Mouse (Mus musculus): ENCODE results near the gene Pgrmc1. TPM values are rescaled to one million over a fixed set of nuclear protein-coding genes. Genes with fewer than 3 reads are reported as not detected.

Gene Pgrmc1
- polyA plus RNA-seq, 1 experiment from 2014 or later, result 384 TPM

GRCm38 (mm10) chrX:36628102-36628501, 30.1 kb downstream of the Pgrmc1 start:
- Histone ChIP-seq H3K27me3 (ENCODE audit: control insufficient read depth, insufficient read depth, low read length) (no peaks in the 10 kb centered on the region), H3K4me1 (ENCODE audit: control insufficient read depth, insufficient read depth, low read length) (no peaks in the 10 kb centered on the region), H3K9me3 (ENCODE audit: control insufficient read depth, low read length) (no peaks in the 10 kb centered on the region), H3K4me3 (ENCODE audit: low read depth, low read length) (no peak overlapping the region), H3K27ac (replicated peaks; ENCODE audit: low read depth, low read length) (no peak overlapping the region), H3K9ac (ENCODE audit: low read length) (no peak overlapping the region), H3K4me2 (ENCODE audit: low read depth, severe bottlenecking) (no peak overlapping the region), H3K36me3 (ENCODE audit: control insufficient read depth, insufficient read depth, low read length) (no peaks in the 10 kb centered on the region)
- no peak for DNase-seq (ENCODE audit: low spot score)
- WGBS, result 74% methylated on average over 3 of the region's 3 CpGs
- ATAC-seq (ENCODE audit: insufficient number of reproducible peaks, low FRiP score, low TSS enrichment, low read depth), result no peak

- ATAC-seq (ENCODE audit: insufficient number of reproducible peaks, low FRiP score, low TSS enrichment, low read depth) (no peak), DNase-seq (ENCODE audit: low spot score) (no peak)
- H3K9ac ChIP-seq (ENCODE audit: low read length), result no peak overlapping the region
- WGBS, result 10% methylated on average over 1 of the region's 1 CpGs
- no peaks in the 10 kb centered on the region for H3K36me3 ChIP-seq (ENCODE audit: control insufficient read depth, insufficient read depth, low read length)
- H3K4me2 ChIP-seq (ENCODE audit: low read depth, severe bottlenecking), result no peak overlapping the region
- H3K4me3 ChIP-seq (ENCODE audit: low read depth, low read length), result no peak overlapping the region
- H3K4me1 ChIP-seq (ENCODE audit: control insufficient read depth, insufficient read depth, low read length), result no peaks in the 10 kb centered on the region
- H3K27ac ChIP-seq (replicated peaks; ENCODE audit: low read depth, low read length), result no peak overlapping the region
- H3K27me3 ChIP-seq (ENCODE audit: control insufficient read depth, insufficient read depth, low read length), result no peaks in the 10 kb centered on the region
- no peaks in the 10 kb centered on the region for H3K9me3 ChIP-seq (ENCODE audit: control insufficient read depth, low read length)
These were observed 32.8 kb downstream of the Pgrmc1 start for GRCm38 (mm10) chrX:36630771-36631170.

DNA sequence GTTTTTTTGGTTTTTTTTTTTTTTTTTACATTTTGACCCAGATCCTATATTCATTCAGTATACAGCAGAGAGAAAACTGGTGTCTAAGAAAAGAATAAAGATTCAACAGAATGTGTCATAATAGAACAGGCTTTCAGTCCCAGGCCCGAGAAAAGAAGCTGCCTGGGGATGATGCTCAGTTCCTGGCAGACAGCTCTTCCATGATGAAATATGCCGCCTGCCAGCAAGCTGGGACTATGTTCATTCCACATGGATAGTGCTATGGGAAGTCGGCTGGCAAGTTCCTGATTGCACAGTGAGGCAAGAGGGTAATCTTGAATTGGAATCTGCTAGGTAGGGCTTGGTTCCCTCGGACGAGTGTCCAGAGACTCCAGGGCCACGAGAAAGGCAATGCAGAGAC, 42.0 kb downstream of the Pgrmc1 start:
- Histone ChIP-seq H3K27me3 (ENCODE audit: control insufficient read depth, insufficient read depth, low read length) (no peaks in the 10 kb centered on the region), H3K9ac (ENCODE audit: low read length) (no peak overlapping the region), H3K4me1 (ENCODE audit: control insufficient read depth, insufficient read depth, low read length) (no peaks in the 10 kb centered on the region), H3K27ac (replicated peaks; ENCODE audit: low read depth, low read length) (no peak overlapping the region), H3K4me3 (ENCODE audit: low read depth, low read length) (no peak overlapping the region), H3K9me3 (ENCODE audit: control insufficient read depth, low read length) (no peaks in the 10 kb centered on the region), H3K36me3 (ENCODE audit: control insufficient read depth, insufficient read depth, low read length) (no peaks in the 10 kb centered on the region), H3K4me2 (ENCODE audit: low read depth, severe bottlenecking) (no peak overlapping the region)
- ATAC-seq (ENCODE audit: insufficient number of reproducible peaks, low FRiP score, low TSS enrichment, low read depth) (no peak), DNase-seq (ENCODE audit: low spot score) (no peak)
- WGBS, result 88% methylated on average over 6 of the region's 6 CpGs

GRCm38 (mm10) chrX:36644657-36645551, 46.9 kb downstream of the Pgrmc1 start, which contains the start of gene Akap17b:
Gene Akap17b (minus strand): TSS chrX:36645395.
- ATAC-seq (ENCODE audit: insufficient number of reproducible peaks, low FRiP score, low TSS enrichment, low read depth) (peak; percentile 93), DNase-seq (ENCODE audit: low spot score) (peak; percentile 86)
- Histone ChIP-seq H3K9ac (ENCODE audit: low read length) (peak within 1 kb of the TSS; percentile 56), H3K9me3 (ENCODE audit: control insufficient read depth, low read length) (no peaks in the 10 kb centered on the region), H3K4me3 (ENCODE audit: low read depth, low read length) (peak within 1 kb of the TSS; percentile 53), H3K27ac (replicated peaks; ENCODE audit: low read depth, low read length) (no peak within 1 kb of the TSS), H3K4me2 (ENCODE audit: low read depth, severe bottlenecking) (peak within 1 kb of the TSS; percentile 42; the same call in 1 of the 2 replicates), H3K4me1 (ENCODE audit: control insufficient read depth, insufficient read depth, low read length) (no peaks in the 10 kb centered on the region), H3K27me3 (ENCODE audit: control insufficient read depth, insufficient read depth, low read length) (no peaks in the 10 kb centered on the region), H3K36me3 (ENCODE audit: control insufficient read depth, insufficient read depth, low read length) (no peaks in the 10 kb centered on the region)
- 22% methylated on average over 53 of the region's 60 CpGs for WGBS

Other genes with a start within 250 kb of the Pgrmc1 start
- not detected in 2 replicates for gene Gm6268, start 196.9 kb upstream of the Pgrmc1 start, polyA plus RNA-seq (2014; fragmentation: Nextera tagmentation; extraction: Ambion mirVana)
- gene Gm14569, start 106.4 kb upstream of the Pgrmc1 start, polyA plus RNA-seq (2014; fragmentation: Nextera tagmentation; extraction: Ambion mirVana), result not detected in 2 replicates
- 2.2 and 2.6 TPM in 2 replicates for gene Akap17b, start 47.2 kb downstream of the Pgrmc1 start, polyA plus RNA-seq (2014; fragmentation: Nextera tagmentation; extraction: Ambion mirVana)
- gene Slc25a43, start 145.5 kb downstream of the Pgrmc1 start, polyA plus RNA-seq (2014; fragmentation: Nextera tagmentation; extraction: Ambion mirVana), result 1.2 and 1.3 TPM in 2 replicates
- 626 and 628 TPM in 2 replicates for gene Slc25a5, start 197.4 kb downstream of the Pgrmc1 start, polyA plus RNA-seq (2014; fragmentation: Nextera tagmentation; extraction: Ambion mirVana)